Mouse (Mus musculus): ENCODE results near the gene Ctsc. TPM values are rescaled to one million over a fixed set of nuclear protein-coding genes. Genes with fewer than 3 reads are reported as not detected.

Ctsc gene
- polyA plus RNA-seq, 1 experiment: 0.10 TPM

- no peak for TF ChIP-seq GATA1 (IDR thresholded peaks at IDR 0.05; ENCODE audit: low read length)
Observed at GRCm38 (mm10) chr7:88278628-88279196, 827 bp downstream of the Ctsc start.

GRCm38 (mm10) chr7:88285276-88285675 lies 7.4 kb downstream of the Ctsc start:
- no peak for TF ChIP-seq GATA1 (IDR thresholded peaks at IDR 0.05; ENCODE audit: low read length)

- no peak for TF ChIP-seq GATA1 (IDR thresholded peaks at IDR 0.05; ENCODE audit: low read length)
Observed at GRCm38 (mm10) chr7:88291036-88291435, 13.2 kb downstream of the Ctsc start.

GRCm38 (mm10) chr7:88292044-88292443 lies 14.2 kb downstream of the Ctsc start:
- no peak for TF ChIP-seq GATA1 (IDR thresholded peaks at IDR 0.05; ENCODE audit: low read length)

- TF ChIP-seq GATA1 (IDR thresholded peaks at IDR 0.05; ENCODE audit: low read length): no peak
Observed at GRCm38 (mm10) chr7:88293907-88294306, 16.0 kb downstream of the Ctsc start.

- no peak for TF ChIP-seq GATA1 (IDR thresholded peaks at IDR 0.05; ENCODE audit: low read length)
Observed at GRCm38 (mm10) chr7:88295989-88296388, 18.1 kb downstream of the Ctsc start.

- TF ChIP-seq GATA1 (IDR thresholded peaks at IDR 0.05; ENCODE audit: low read length): no peak
Observed at GRCm38 (mm10) chr7:88296932-88297331, 19.0 kb downstream of the Ctsc start.

GRCm38 (mm10) chr7:88305750-88306149 lies 27.9 kb downstream of the Ctsc start:
- no peak for TF ChIP-seq GATA1 (IDR thresholded peaks at IDR 0.05; ENCODE audit: low read length)

GRCm38 (mm10) chr7:88306725-88307124 lies 28.8 kb downstream of the Ctsc start:
- no peak for TF ChIP-seq GATA1 (IDR thresholded peaks at IDR 0.05; ENCODE audit: low read length)

- TF ChIP-seq GATA1 (IDR thresholded peaks at IDR 0.05; ENCODE audit: low read length): no peak
Observed at GRCm38 (mm10) chr7:88310398-88311180, 32.7 kb downstream of the Ctsc start.

- TF ChIP-seq GATA1 (IDR thresholded peaks at IDR 0.05; ENCODE audit: low read length): no peak
Observed at GRCm38 (mm10) chr7:88316408-88316807, 38.5 kb downstream of the Ctsc start.

- no peak for TF ChIP-seq GATA1 (IDR thresholded peaks at IDR 0.05; ENCODE audit: low read length)
Observed at GRCm38 (mm10) chr7:88318474-88318873, 40.6 kb downstream of the Ctsc start.

- no peak for TF ChIP-seq GATA1 (IDR thresholded peaks at IDR 0.05; ENCODE audit: low read length)
Observed at GRCm38 (mm10) chr7:88318904-88319303, 41.0 kb downstream of the Ctsc start.

- no peak for TF ChIP-seq GATA1 (IDR thresholded peaks at IDR 0.05; ENCODE audit: low read length)
Observed at GRCm38 (mm10) chr7:88319414-88320140, 41.7 kb downstream of the Ctsc start.

- no peak for TF ChIP-seq GATA1 (IDR thresholded peaks at IDR 0.05; ENCODE audit: low read length)
Observed at GRCm38 (mm10) chr7:88320628-88321336, 42.9 kb downstream of the Ctsc start.

GRCm38 (mm10) chr7:88322431-88322830 lies 44.5 kb downstream of the Ctsc start:
- TF ChIP-seq GATA1 (IDR thresholded peaks at IDR 0.05; ENCODE audit: low read length): no peak

Data from G1E-ER4 (cell line).